Mouse (Mus musculus) hindbrain, embryonic 16.5 days (tissue): ENCODE measurements around the gene Sfi1. TPM values are rescaled to one million over a fixed set of nuclear protein-coding genes. Genes with fewer than 3 reads are reported as not detected.
"Not testable (repeated sequence)": the region's sequence is repeated elsewhere in the genome, so short reads cannot be mapped to it uniquely, and the experiment has no call there.

Experiments
- ATAC-seq: fragments of 200-750 bp; cut with Nextera tagmentation; 2 replicates; pipeline ENCODE4 v1.8.0; 2017; ENCODE audit warnings: moderate TSS enrichment, moderate library complexity
- H3K27ac ChIP-seq: fragments of 300-500 bp; sonication (generic); 2 replicates; pipeline ENCODE4 v1.5.1; 2014; ENCODE audit warnings: low read depth, mild to moderate bottlenecking, control low read depth, low read length, moderate library complexity
- H3K27me3 ChIP-seq: fragments of 300-500 bp; sonication (generic); replicated peaks from 2 replicates; pipeline ENCODE4 v1.6.1; 2014; ENCODE audit warnings: low read length; ENCODE audit not compliant: control insufficient read depth, insufficient read depth
- H3K36me3 ChIP-seq: fragments of 300-500 bp; sonication (generic); 2 replicates; pipeline ENCODE4 v1.6.1; 2014; ENCODE audit warnings: mild to moderate bottlenecking, low read length, moderate library complexity, mixed read lengths; ENCODE audit not compliant: control insufficient read depth, insufficient read depth
- H3K4me1 ChIP-seq: fragments of 300-500 bp; sonication (generic); 2 replicates; pipeline ENCODE4 v1.6.1; 2014; ENCODE audit warnings: low read depth, low read length; ENCODE audit not compliant: control insufficient read depth, insufficient read depth
- H3K4me2 ChIP-seq: fragments of 300-500 bp; sonication (generic); 2 replicates; pipeline ENCODE4 v1.6.1; 2014; ENCODE audit warnings: mild to moderate bottlenecking, low read length, control low read depth, moderate library complexity
- H3K4me3 ChIP-seq: fragments of 300-500 bp; sonication (generic); 2 replicates; pipeline ENCODE4 v1.5.1; 2014; ENCODE audit warnings: mild to moderate bottlenecking, low read length, control low read depth, moderate library complexity
- H3K9ac ChIP-seq: fragments of 300-500 bp; sonication (generic); 2 replicates; pipeline ENCODE4 v1.6.1; 2014; ENCODE audit warnings: low read depth, mild to moderate bottlenecking, control low read depth, low read length, moderate library complexity
- H3K9me3 ChIP-seq: fragments of 300-500 bp; sonication (generic); 2 replicates; pipeline ENCODE4 v1.6.1; 2014; ENCODE audit warnings: mild to moderate bottlenecking, low read length, moderate library complexity; ENCODE audit not compliant: control insufficient read depth
- WGBS: fragments of 180-500 bp; shearing (Covaris S2); extraction: QIAGEN DNeasy Blood & Tissue Kit; methylation state at CpG from one replicate; pipeline ENCODE4 v1.1.7; 2014; 5-methylcytosine and 5-hydroxymethylcytosine counted together
- polyA plus RNA-seq: library from polyadenylated mRNA; unstranded; fragments of >200 nt; fragmentation: Nextera tagmentation; extraction: Ambion mirVana; gene quantifications from 2 replicates; pipeline ENCODE4 v1.2.1, GENCODE M21; 2015

The Sfi1 gene
- polyA plus RNA-seq, 1 experiment from 2014 or later, result 14.3 TPM

DNA sequence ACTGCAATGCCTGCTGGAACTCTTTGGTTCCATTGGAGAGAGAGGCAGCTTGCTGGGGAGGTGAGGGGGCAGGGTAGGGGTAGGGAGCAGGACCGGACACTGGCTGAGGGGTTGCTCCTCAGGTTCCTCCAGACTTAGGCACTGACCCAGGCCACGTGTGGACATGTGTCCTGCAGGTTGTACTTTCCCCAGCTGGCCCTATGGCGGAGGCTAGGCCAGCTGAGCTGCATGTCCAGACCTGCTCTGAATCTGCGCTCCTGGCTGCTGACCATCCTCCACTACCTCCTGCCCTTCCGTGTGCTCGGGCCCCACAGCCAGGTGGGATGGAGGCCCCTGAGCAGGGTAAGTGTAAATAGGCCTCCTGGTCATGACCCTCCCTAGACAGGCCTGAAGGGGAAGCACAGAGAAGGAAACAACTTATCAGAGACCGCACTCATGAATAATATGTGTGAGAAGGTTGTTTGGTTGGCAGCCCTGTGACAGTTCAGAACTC is 65.9 kb downstream of the Sfi1 start:
- not testable (repeated sequence) for H3K9ac ChIP-seq, H3K4me3 ChIP-seq, H3K4me2 ChIP-seq, H3K27ac ChIP-seq, H3K4me1 ChIP-seq, H3K36me3 ChIP-seq, H3K27me3 ChIP-seq
- peak; percentile 25 for ATAC-seq
- peaks cover 12% of the 10 kb centered on the region for H3K9me3 ChIP-seq
- 98% methylated on average over 5 of the region's 7 CpGs for WGBS

DNA sequence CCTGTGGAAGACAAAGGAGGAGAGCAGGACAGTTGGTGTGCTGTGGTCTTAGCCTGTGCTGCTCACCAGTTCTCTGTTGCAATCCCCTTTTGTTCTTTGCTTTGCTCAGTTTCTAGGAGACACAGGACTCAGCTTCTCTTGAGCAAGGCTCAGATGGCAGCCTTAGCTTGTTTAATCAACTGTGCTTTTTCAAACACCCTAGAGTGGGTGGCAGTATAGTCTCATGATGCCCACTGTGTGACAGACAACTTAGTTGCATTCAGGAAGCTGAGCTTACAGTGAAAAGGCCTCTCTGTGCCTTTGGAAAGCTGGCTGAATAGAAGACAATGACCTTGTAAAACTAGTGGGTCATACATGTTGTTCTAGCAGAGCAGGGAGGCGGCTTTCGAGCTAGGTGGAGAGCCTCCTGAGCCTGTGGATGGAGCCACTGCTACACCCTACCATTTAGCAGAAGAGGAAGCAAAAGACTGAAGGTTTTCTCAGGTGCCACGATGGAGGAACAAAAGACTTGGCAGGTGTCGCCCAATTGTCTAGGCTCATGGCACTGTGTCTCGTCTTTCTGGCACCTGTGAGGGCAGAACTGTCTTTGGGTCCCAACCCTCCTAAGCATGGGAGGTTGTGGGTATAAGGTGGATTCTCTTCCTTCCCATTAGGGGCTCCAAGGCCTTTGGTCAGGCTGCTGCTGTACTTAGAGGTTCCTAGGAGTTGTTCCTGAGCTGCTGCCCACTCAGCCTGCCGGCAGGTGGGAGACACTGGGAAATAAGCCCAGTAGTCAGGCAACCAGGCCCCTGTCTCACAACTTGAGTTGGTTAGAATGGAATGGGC is 66.6 kb downstream of the Sfi1 start:
- not testable (repeated sequence) for H3K4me3 ChIP-seq, H3K27ac ChIP-seq, H3K27me3 ChIP-seq, H3K4me2 ChIP-seq, H3K36me3 ChIP-seq, H3K9ac ChIP-seq, H3K4me1 ChIP-seq, H3K9me3 ChIP-seq
- peak; percentile 21 for ATAC-seq
- WGBS, result 81% methylated on average over 6 of the region's 6 CpGs

DNA sequence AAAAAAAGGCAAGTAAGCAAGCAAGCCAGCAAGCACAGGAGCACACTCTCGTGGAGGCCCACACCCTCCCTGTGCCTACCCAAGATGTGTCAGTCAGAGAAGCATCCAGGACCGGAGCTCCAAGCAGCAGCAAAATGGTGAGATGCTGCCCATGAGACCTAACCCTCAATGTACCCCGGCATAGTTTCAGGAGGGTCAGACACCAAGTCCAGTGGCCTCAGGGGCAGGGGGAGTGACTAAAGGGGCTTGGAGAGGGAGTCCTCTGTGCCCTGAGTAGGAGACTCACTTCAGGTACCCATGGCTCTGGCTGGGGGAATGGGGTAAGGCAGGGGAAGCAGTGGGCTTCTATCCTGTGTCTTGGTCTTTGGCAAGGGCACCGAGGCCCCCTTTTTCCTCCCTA is 67.3 kb downstream of the Sfi1 start:
- H3K4me2 ChIP-seq, H3K27ac ChIP-seq, H3K4me1 ChIP-seq, H3K4me3 ChIP-seq, H3K9ac ChIP-seq, H3K36me3 ChIP-seq, ATAC-seq, H3K9me3 ChIP-seq, H3K27me3 ChIP-seq: not testable (repeated sequence)
- 89% methylated on average over 4 of the region's 4 CpGs for WGBS

DNA sequence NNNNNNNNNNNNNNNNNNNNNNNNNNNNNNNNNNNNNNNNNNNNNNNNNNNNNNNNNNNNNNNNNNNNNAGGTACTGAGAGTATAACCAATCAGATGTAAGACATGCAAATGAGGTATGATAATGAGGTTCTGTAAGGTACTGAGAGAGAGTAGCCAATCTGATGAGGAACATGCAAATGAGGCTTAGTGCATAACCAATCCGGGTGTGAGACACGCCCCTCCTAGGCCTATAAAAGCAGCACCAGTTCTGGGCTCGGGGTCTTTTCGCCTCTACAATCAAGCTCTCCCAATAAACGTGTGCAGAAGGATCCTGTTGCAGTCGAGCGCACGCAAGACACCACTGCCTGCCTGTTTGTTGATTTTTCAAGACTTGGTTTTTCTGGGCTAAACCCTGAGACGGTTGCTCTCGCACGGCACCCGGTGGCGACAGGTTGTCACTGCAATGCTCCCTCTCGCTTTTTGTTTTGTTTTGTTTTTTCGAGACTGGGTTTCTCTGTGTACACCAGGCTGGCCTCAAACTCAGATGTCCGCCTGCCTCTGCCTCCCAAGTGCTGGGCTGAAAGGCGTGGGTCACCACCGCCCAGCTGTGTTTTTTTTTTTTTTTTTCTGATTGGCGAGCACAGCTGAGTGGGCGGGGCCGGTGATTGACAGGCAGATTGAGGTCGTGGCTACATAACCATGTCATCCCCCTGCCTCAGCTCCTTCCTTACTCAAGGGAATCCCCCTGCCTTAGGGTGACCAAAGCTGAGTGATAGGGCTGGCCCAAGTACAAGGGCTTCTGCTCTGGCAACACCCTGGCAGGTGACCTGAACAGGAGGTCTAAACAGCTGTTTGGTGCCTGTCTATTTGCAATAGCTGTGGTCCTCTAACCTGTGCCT is 68.1 kb downstream of the Sfi1 start:
- H3K9me3 ChIP-seq, H3K4me1 ChIP-seq, H3K27ac ChIP-seq, H3K27me3 ChIP-seq, H3K4me2 ChIP-seq, H3K36me3 ChIP-seq, H3K9ac ChIP-seq, ATAC-seq, H3K4me3 ChIP-seq: not testable (repeated sequence)
- 85% methylated on average over 22 of the region's 22 CpGs for WGBS

DNA sequence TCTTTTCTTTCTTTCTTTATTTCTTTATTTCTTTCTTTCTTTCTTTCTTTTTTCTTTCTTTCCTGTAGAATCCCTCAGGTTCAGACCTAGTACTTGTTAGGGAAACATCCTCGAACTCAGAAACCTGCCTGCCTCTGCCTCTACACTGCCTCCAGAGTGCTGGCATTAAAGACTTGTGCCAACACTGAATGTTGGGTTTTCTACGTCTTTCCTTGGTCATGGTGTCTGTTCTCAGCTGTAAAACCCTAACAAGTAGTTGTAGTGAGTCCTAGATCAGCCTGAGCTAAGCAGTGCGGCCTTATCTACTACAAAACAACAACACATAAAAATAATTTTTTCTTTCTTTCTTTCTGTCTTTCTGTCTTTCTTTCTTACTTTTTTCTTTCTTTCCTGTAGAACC is 78.9 kb downstream of the Sfi1 start:
- H3K9ac ChIP-seq, result no peak overlapping the region
- H3K36me3 ChIP-seq, result no peaks in the 10 kb centered on the region
- no peak for ATAC-seq
- H3K27me3 ChIP-seq, result no peaks in the 10 kb centered on the region
- H3K4me1 ChIP-seq, result no peaks in the 10 kb centered on the region
- no peak overlapping the region for H3K4me3 ChIP-seq
- H3K9me3 ChIP-seq, result peaks cover 6% of the 10 kb centered on the region
- no peak overlapping the region for H3K4me2 ChIP-seq
- no peak overlapping the region for H3K27ac ChIP-seq
- WGBS, result 68% methylated on average over 3 of the region's 3 CpGs

DNA sequence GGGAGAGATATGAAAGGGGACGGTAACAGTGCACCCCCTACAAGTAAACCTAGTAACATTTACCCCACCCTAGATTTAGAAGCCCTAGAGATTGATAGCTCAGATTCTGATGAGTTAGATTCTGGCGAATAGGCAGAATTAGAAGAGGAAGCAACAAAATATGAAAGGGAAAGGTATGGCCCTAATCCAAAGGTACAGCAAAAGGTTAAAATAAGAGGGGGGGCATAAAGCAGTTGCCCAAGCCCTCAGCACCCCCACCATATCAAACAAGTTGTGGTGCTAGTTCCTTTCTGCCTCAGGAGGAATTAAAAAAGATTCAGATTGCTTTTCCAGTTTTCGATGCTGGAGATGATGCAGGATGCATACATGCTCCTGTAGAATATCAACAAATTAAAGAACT is 87.1 kb downstream of the Sfi1 start:
- no peak for ATAC-seq
- Histone ChIP-seq H3K4me1 (no peaks in the 10 kb centered on the region), H3K27ac (no peak overlapping the region), H3K36me3 (no peaks in the 10 kb centered on the region), H3K9ac (no peak overlapping the region), H3K4me3 (no peak overlapping the region), H3K9me3 (peaks cover 33% of the 10 kb centered on the region), H3K27me3 (no peaks in the 10 kb centered on the region), H3K4me2 (no peak overlapping the region)
- WGBS, result 92% methylated on average over 3 of the region's 3 CpGs

DNA sequence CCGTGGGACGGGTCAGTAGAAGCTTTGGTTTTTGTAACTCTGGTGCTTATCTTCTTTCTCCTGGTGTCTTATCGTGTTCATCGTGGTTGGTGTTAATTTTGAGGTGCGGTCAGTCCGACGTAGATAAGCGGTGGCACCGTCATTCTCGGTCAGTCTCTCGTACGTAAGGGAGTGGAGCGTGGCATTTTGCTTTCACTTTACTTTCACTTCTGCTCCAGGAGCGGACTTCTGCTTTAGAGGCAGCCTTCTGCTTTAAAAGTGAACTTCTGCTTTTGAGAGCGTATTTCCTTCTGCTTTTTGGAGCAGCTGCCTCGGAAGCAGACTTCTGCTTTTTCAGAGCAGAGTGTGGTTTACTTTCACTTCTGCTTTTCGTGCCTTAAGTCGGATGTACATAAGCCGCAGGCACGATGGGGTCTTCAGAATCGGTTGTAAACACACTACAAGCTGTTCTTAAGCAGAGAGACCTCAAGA is 88.0 kb downstream of the Sfi1 start:
- H3K27me3 ChIP-seq, result no peaks in the 10 kb centered on the region
- 94% methylated on average over 21 of the region's 21 CpGs for WGBS
- no peak overlapping the region for H3K9ac ChIP-seq
- H3K4me3 ChIP-seq, result no peak overlapping the region
- no peak overlapping the region for H3K4me2 ChIP-seq
- no peaks in the 10 kb centered on the region for H3K36me3 ChIP-seq
- H3K9me3 ChIP-seq, result peaks cover 33% of the 10 kb centered on the region
- H3K4me1 ChIP-seq, result no peaks in the 10 kb centered on the region
- ATAC-seq, result no peak
- H3K27ac ChIP-seq, result no peak overlapping the region

DNA sequence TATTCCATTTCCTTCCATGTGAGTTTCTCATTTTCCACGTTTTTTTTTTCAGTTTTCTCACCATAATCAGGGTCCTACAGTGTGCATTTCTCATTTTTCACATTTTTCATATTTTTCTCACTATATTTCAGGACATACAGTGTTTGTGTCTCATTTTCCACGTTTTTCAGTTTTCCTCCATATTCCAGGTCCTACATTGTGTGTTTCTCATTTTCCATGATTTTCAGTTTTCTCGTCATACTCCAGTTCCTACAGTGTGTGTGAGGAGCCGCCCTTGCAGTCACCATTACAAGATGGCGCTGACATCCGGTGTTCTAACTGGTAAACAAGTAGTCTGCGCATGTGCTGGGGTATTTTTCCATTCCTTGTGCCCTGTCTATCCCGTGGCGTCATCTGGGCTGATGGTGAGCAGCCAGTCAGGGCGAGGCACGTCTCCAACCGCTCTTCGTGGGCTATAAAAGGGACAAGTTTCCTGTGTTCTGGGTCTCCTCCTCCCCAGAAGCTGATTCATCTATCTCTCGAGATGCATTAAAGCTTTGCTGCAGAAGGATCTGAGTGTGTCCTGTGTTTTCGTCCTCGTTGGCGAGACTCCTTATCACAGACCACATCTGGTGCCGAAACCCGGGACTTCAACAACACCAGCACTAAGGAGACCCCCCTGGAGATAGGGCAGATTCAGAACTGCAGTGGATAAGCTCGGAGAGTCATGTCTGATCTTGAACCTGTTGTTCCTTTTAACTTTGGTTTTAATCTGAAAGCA is 88.6 kb downstream of the Sfi1 start:
- 88% methylated on average over 20 of the region's 20 CpGs for WGBS
- H3K4me3 ChIP-seq, H3K27ac ChIP-seq, H3K4me2 ChIP-seq, H3K4me1 ChIP-seq, ATAC-seq, H3K27me3 ChIP-seq, H3K36me3 ChIP-seq, H3K9ac ChIP-seq: not testable (repeated sequence)
- peaks cover 36% of the 10 kb centered on the region for H3K9me3 ChIP-seq
